Mouse (Mus musculus): ENCODE data around the gene Nfatc3.

- TF ChIP-seq ZNF384 (IDR thresholded peaks at IDR 0.05; ENCODE audit: low read depth, low read length) (no peak), MAFK (IDR thresholded peaks at IDR 0.05; ENCODE audit: insufficient read depth, low read depth, low read length) (no peak), HCFC1 (IDR thresholded peaks at IDR 0.05; ENCODE audit: borderline replicate concordance, insufficient read depth, low read length) (no peak)
Observed at GRCm38 (mm10) chr8:106149025-106149424, 90.4 kb downstream of the Nfatc3 start.
